Mouse (Mus musculus): ENCODE data around the gene Slc6a4. TPM values are rescaled to one million over a fixed set of nuclear protein-coding genes. Genes with fewer than 3 reads are reported as not detected.

The Slc6a4 gene
- total and polyA plus RNA-seq, 3 experiments: not detected

GRCm38 (mm10) chr11:77077792-77078191, 79.4 kb downstream of the Slc6a4 start:
- Histone ChIP-seq H3K9me3 (replicated peaks; ENCODE audit: insufficient read depth, low read length) (no peaks in the 10 kb centered on the region), H3K36me3 (ENCODE audit: control insufficient read depth in 1 of 2, insufficient read depth in 2 of 2, low read length in 2 of 2) (peaks cover 2 to 9% of the 10 kb centered on the region in 2 experiments; a peak in 3 of 4 replicates), H3K4me1 (ENCODE audit: control insufficient read depth in 1 of 2, insufficient read depth in 2 of 2, low read length in 2 of 2) (peaks cover 0 to 2% of the 10 kb centered on the region in 2 experiments; a peak in 1 of 4 replicates), H3K27ac (ENCODE audit: control insufficient read depth, low read depth, low read length) (peak overlapping the region; percentile 38), H3K4me3 (ENCODE audit: control insufficient read depth in 1 of 2, insufficient read depth in 1 of 2, low read depth in 2 of 2, low read length in 2 of 2) (peak overlapping the region; percentile 64 to 74), H3K79me2 (ENCODE audit: control insufficient read depth, insufficient read depth, low read length, poor library complexity) (peaks cover 13% of the 10 kb centered on the region), H3K9ac (ENCODE audit: control insufficient read depth, low read depth, low read length, poor library complexity, severe bottlenecking) (peak overlapping the region; percentile 84), H3K27me3 (ENCODE audit: control insufficient read depth in 1 of 2, insufficient read depth in 2 of 2, low read length in 2 of 2) (peaks cover 2 to 4% of the 10 kb centered on the region in 2 experiments; a peak in 3 of 4 replicates)
- DNase-seq (ENCODE audit: low read depth, low spot score): no peak
- TF ChIP-seq POLR2A (IDR thresholded peaks at IDR 0.05; ENCODE audit: control insufficient read depth in 1 of 2, insufficient read depth in 1 of 2, low read depth in 1 of 2, low read length in 2 of 2, poor library complexity in 1 of 2) (no peak), ZKSCAN1 (IDR thresholded peaks at IDR 0.05; ENCODE audit: low read depth, low read length) (no peak), TBP (IDR thresholded peaks at IDR 0.05; ENCODE audit: low read depth, low read length) (no peak), ZNF384 (IDR thresholded peaks at IDR 0.05; ENCODE audit: low read depth, low read length) (no peak), NELFE (IDR thresholded peaks at IDR 0.05; ENCODE audit: low read depth, low read length) (no peak), CTCF (IDR thresholded peaks at IDR 0.05 in 2 of 3, conservative IDR thresholded peaks at IDR 0.05 in 1 of 3; ENCODE audit: control insufficient read depth in 1 of 3, insufficient read depth in 1 of 3, low read depth in 2 of 3, low read length in 3 of 3, poor library complexity in 1 of 3, severe bottlenecking in 1 of 3) (no peak), ZMIZ1 (IDR thresholded peaks at IDR 0.05; ENCODE audit: low read depth, low read length) (no peak), ELF1 (IDR thresholded peaks at IDR 0.05; ENCODE audit: low read depth, low read length) (no peak), RCOR1 (IDR thresholded peaks at IDR 0.05; ENCODE audit: low read depth, low read length) (no peak), USF2 (IDR thresholded peaks at IDR 0.05; ENCODE audit: borderline replicate concordance in 1 of 2, insufficient read depth in 1 of 2, low read depth in 1 of 2, low read length in 2 of 2) (no peak), MYB (IDR thresholded peaks at IDR 0.05; ENCODE audit: low read depth, low read length) (no peak), SMC3 (IDR thresholded peaks at IDR 0.05; ENCODE audit: low read depth, low read length) (no peak)

GRCm38 (mm10) chr11:77078273-77079134, 80.1 kb downstream of the Slc6a4 start, which contains the start of gene Nsrp1:
Gene Nsrp1, minus strand, starts transcription at chr11:77078435.
- Histone ChIP-seq H3K9me3 (replicated peaks; ENCODE audit: insufficient read depth, low read length) (no peaks in the 10 kb centered on the region), H3K27ac (ENCODE audit: control insufficient read depth, low read depth, low read length) (peak within 1 kb of the TSS; percentile 83), H3K36me3 (ENCODE audit: control insufficient read depth in 1 of 2, insufficient read depth in 2 of 2, low read length in 2 of 2) (peaks cover 2 to 9% of the 10 kb centered on the region in 2 experiments; a peak in 3 of 4 replicates), H3K4me1 (ENCODE audit: control insufficient read depth in 1 of 2, insufficient read depth in 2 of 2, low read length in 2 of 2) (peaks cover 0 to 2% of the 10 kb centered on the region in 2 experiments; a peak in 1 of 4 replicates), H3K79me2 (ENCODE audit: control insufficient read depth, insufficient read depth, low read length, poor library complexity) (peaks cover 12% of the 10 kb centered on the region), H3K27me3 (ENCODE audit: control insufficient read depth in 1 of 2, insufficient read depth in 2 of 2, low read length in 2 of 2) (peaks cover 6 to 7% of the 10 kb centered on the region in 2 experiments), H3K4me3 (ENCODE audit: control insufficient read depth in 1 of 2, insufficient read depth in 1 of 2, low read depth in 2 of 2, low read length in 2 of 2) (peak within 1 kb of the TSS; percentile 64 to 74), H3K9ac (ENCODE audit: control insufficient read depth, low read depth, low read length, poor library complexity, severe bottlenecking) (peak within 1 kb of the TSS; percentile 84)
- peak; percentile 99 for DNase-seq (ENCODE audit: low read depth, low spot score)
- TF ChIP-seq TBP (IDR thresholded peaks at IDR 0.05; ENCODE audit: low read depth, low read length) (peak; percentile 94), MAFK (IDR thresholded peaks at IDR 0.05; ENCODE audit: borderline replicate concordance, low read depth, low read length) (no peak; the same call in 1 of the 2 replicates), TAL1 (IDR thresholded peaks at IDR 0.05; ENCODE audit: low read length) (no peak), HCFC1 (IDR thresholded peaks at IDR 0.05; ENCODE audit: low read depth, low read length) (peak; percentile 95), JUND (IDR thresholded peaks at IDR 0.05; ENCODE audit: low read depth, low read length) (no peak), MXI1 (IDR thresholded peaks at IDR 0.05; ENCODE audit: low read depth, low read length) (peak; percentile 87; the same call in 1 of the 2 replicates), RCOR1 (IDR thresholded peaks at IDR 0.05; ENCODE audit: low read depth, low read length) (peak; percentile 56), CHD2 (IDR thresholded peaks at IDR 0.05; ENCODE audit: low read length) (no peak), TCF12 (IDR thresholded peaks at IDR 0.05; ENCODE audit: low read depth, low read length) (peak; percentile 90), ETS1 (IDR thresholded peaks at IDR 0.05; ENCODE audit: low read depth, low read length) (peak; percentile 69), UBTF (IDR thresholded peaks at IDR 0.05; ENCODE audit: borderline replicate concordance, insufficient read depth, low read depth, low read length) (no peak; the same call in 1 of the 2 replicates), USF1 (IDR thresholded peaks at IDR 0.05; ENCODE audit: low read depth, low read length) (0 out of 2 replicates have a peak, but pooled peaks have one; percentile 20), EP300 (IDR thresholded peaks at IDR 0.05; ENCODE audit: low read depth in 1 of 2, low read length in 2 of 2) (peak in 1 of 2 experiments; percentile 39; a peak in 1 of 4 replicates), NELFE (IDR thresholded peaks at IDR 0.05; ENCODE audit: low read depth, low read length) (peak; percentile 99), KAT2A (conservative IDR thresholded peaks at IDR 0.05; ENCODE audit: low read depth, low read length) (peak; percentile 82; the same call in 1 of the 2 replicates), POLR2AphosphoS2 (IDR thresholded peaks at IDR 0.05; ENCODE audit: low read length) (peak; percentile 99), POLR2A (IDR thresholded peaks at IDR 0.05; ENCODE audit: control insufficient read depth in 1 of 2, insufficient read depth in 1 of 2, low read depth in 1 of 2, low read length in 2 of 2, poor library complexity in 1 of 2) (peak; percentile 96 to 99), GATA1 (IDR thresholded peaks at IDR 0.05; ENCODE audit: low read depth, low read length) (no peak), MYC (IDR thresholded peaks at IDR 0.05; ENCODE audit: low read depth, low read length) (peak; percentile 68; the same call in 1 of the 2 replicates), ZKSCAN1 (IDR thresholded peaks at IDR 0.05; ENCODE audit: low read depth, low read length) (no peak), SIN3A (IDR thresholded peaks at IDR 0.05; ENCODE audit: low read length) (peak; percentile 95), ELF1 (IDR thresholded peaks at IDR 0.05; ENCODE audit: low read depth, low read length) (peak; percentile 98)
